Mouse (Mus musculus) liver, adult 10 weeks (tissue): Measurements from ENCODE around the gene Ticrr. TPM values are rescaled to one million over a fixed set of nuclear protein-coding genes. Genes with fewer than 3 reads are reported as not detected.

Experiments used
- polyA plus RNA-seq: library from polyadenylated mRNA; stranded (reverse); fragments of 350-450 nt; fragmentation: Illumina TruSeq; extraction: RNeasy Lipid Tissue Mini Kit (QIAGEN cat#74804); gene quantifications from one replicate; pipeline ENCODE4 v1.2.3, GENCODE M21; 2014; ENCODE audit warnings: low read depth, low replicate concordance

Gene Ticrr
- not detected for polyA plus RNA-seq

GRCm38 (mm10) chr7:79659578-79660290, at the start of gene Ticrr:
Gene Ticrr (plus strand): TSS chr7:79660196.

GRCm38 (mm10) chr7:79617418-79617817, 42.6 kb upstream of the Ticrr start, which contains the start of gene Rhcg:
Gene Rhcg (minus strand): TSS chr7:79617657.

DNA sequence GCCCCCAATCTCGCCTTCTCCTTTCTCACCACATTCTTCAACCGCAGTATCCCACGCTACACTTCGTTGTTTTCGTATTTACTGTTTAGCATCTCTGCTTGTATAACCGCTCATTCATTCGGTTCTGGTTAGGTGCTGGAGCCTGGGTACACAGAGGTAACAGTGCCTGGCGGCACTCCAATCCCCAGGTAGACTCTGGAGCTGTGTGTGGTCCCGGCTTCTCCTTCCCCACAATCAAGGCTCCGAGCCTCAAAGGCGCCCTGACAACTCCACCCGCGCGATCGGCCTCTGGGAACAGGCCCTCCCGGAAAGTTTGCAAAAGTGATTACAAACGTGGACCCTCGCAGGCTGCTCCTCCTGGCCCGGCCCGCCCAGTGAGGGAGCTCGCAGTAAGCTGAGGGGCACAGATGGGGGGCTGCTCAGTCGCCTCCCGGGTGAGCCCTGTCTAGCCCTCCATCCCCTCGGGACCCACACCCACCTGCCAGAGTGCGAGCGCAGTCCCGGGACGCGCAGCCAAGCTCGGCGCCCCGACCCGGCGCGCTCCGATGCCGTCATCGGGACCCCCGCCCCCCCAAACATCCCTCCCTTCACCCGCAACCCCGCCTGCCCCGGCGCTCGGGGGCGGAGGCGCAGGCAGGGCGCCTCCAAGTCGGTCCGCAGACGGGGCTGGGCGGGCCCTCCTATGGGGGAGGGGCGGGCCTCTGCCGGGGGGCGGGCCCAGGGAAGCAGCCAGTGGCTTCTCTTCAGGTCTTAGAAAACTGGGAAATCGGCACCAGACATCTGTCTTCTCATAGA, 55.4 kb downstream of the Ticrr start, which contains the start of gene Kif7:
Gene Kif7 (minus strand): TSS at position 534 of the 795 bp plus-strand sequence.

GRCm38 (mm10) chr7:79732622-79733021, 72.6 kb downstream of the Ticrr start, which contains the start of gene Plin1:
Gene Plin1 (minus strand): TSS chr7:79732903.

GRCm38 (mm10) chr7:79742659-79743536, 82.9 kb downstream of the Ticrr start, which contains the start of the genes Pex11a and Wdr93:
Gene Pex11a (minus strand): TSS chr7:79743131.
Gene Wdr93 (plus strand): TSS chr7:79743163.

Other genes with a start within 250 kb of the Ticrr start
- 27.5 TPM for gene Polg, start 193.8 kb upstream of the Ticrr start, polyA plus RNA-seq
- gene Rhcg, start 42.5 kb upstream of the Ticrr start, polyA plus RNA-seq, result not detected
- gene Kif7, start 55.5 kb downstream of the Ticrr start, polyA plus RNA-seq, result 0.08 TPM
- gene Plin1, start 72.7 kb downstream of the Ticrr start, polyA plus RNA-seq, result 0.13 TPM
- gene Pex11a, start 82.9 kb downstream of the Ticrr start, polyA plus RNA-seq, result 51.5 TPM
- 0.42 TPM for gene Wdr93, start 83.0 kb downstream of the Ticrr start, polyA plus RNA-seq
- not detected for gene Mesp1, start 133.6 kb downstream of the Ticrr start, polyA plus RNA-seq
- not detected for gene Mesp2, start 150.5 kb downstream of the Ticrr start, polyA plus RNA-seq
- 26.7 TPM for gene Anpep, start 200.9 kb downstream of the Ticrr start, polyA plus RNA-seq